Mouse (Mus musculus): ENCODE results near the gene D17H6S53E. TPM values are rescaled to one million over a fixed set of nuclear protein-coding genes. Genes with fewer than 3 reads are reported as not detected.

Gene D17H6S53E
- polyA plus RNA-seq, 1 experiment from 2014 or later, result 15.4 TPM

DNA sequence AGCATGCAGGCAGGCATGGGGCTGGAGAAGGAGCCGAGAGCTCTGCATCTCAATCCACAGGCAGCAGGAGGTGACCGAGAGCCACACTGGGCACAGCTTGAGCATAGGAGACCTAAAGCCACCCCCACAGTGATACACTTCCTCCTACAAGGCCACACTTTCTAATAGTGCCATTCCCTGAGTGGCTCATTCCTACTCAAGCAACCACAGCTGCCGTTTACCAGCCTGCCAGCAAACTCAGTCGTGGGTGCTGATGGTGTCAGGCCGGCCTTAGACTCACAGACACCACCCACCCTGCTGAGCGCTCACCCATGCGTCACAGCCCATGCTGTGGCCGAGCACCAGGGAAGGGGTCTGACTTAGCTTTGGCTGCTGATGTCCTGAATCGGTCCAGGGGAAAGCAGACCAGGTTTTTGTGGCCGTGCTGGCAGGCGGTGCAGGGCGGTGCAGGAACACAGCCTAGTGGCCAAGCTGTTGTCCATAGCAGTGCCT is 29.0 kb upstream of the D17H6S53E start:
- peaks cover 34% of the 10 kb centered on the region for H3K36me3 ChIP-seq (ENCODE audit: control insufficient read depth, insufficient read depth, low read length)
- H3K4me3 ChIP-seq (ENCODE audit: low read length), result no peak overlapping the region

GRCm38 (mm10) chr17:35100196-35100765 is 25.9 kb upstream of the D17H6S53E start:
- Histone ChIP-seq H3K9ac (ENCODE audit: low read depth, low read length) (no peak overlapping the region; the same call in 1 of the 2 replicates), H3K9me3 (ENCODE audit: control insufficient read depth, low read length) (no peaks in the 10 kb centered on the region), H3K27me3 (replicated peaks; ENCODE audit: control insufficient read depth, insufficient read depth, low read length) (no peaks in the 10 kb centered on the region), H3K4me1 (ENCODE audit: control insufficient read depth, insufficient read depth, low read length) (peaks cover 26% of the 10 kb centered on the region), H3K36me3 (ENCODE audit: control insufficient read depth, insufficient read depth, low read length) (peaks cover 29% of the 10 kb centered on the region), H3K27ac (ENCODE audit: low read length) (peak overlapping the region; percentile 43; the same call in 1 of the 2 replicates), H3K4me2 (ENCODE audit: low read depth, low read length) (no peak overlapping the region), H3K4me3 (ENCODE audit: low read length) (no peak overlapping the region)
- 51% methylated on average over 10 of the region's 10 CpGs for WGBS
- peak; percentile 67 for ATAC-seq

More for the DNA sequence above, 29.0 kb upstream of the D17H6S53E start:
- H3K9me3 ChIP-seq (ENCODE audit: control insufficient read depth, low read length), result no peaks in the 10 kb centered on the region
- H3K4me2 ChIP-seq (ENCODE audit: low read depth, low read length), result no peak overlapping the region
- 89% methylated on average over 12 of the region's 12 CpGs for WGBS
- no peaks in the 10 kb centered on the region for H3K27me3 ChIP-seq (replicated peaks; ENCODE audit: control insufficient read depth, insufficient read depth, low read length)
- no peak overlapping the region for H3K9ac ChIP-seq (ENCODE audit: low read depth, low read length)
- no peak for ATAC-seq
- H3K4me1 ChIP-seq (ENCODE audit: control insufficient read depth, insufficient read depth, low read length), result peaks cover 16% of the 10 kb centered on the region; the same call in 1 of the 2 replicates
- H3K27ac ChIP-seq (ENCODE audit: low read length), result no peak overlapping the region

DNA sequence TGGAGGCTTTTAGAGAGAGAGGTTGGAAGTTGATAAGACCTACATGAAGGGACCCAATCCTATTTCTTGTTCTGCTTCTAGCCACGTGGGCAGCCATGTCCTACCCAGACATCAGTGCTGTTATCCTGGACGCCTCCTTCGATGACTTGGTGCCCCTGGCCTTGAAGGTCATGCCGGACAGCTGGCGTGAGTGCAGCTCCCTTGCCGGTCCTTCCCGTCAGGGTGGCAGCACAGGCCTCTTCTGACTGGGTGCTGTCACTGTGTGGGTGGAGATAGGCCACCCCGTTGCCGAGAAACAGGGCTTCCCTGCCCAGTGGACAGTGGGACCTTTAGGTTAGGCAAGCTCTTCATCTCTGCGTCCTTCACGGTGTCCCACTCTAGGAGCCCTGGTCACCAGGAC is 25.0 kb upstream of the D17H6S53E start:
- peaks cover 28% of the 10 kb centered on the region for H3K4me1 ChIP-seq (ENCODE audit: control insufficient read depth, insufficient read depth, low read length)
- WGBS, result 89% methylated on average over 11 of the region's 11 CpGs
- ATAC-seq, result no peak
- H3K27ac ChIP-seq (ENCODE audit: low read length), result no peak overlapping the region
- H3K9ac ChIP-seq (ENCODE audit: low read depth, low read length), result no peak overlapping the region
- peaks cover 29% of the 10 kb centered on the region for H3K36me3 ChIP-seq (ENCODE audit: control insufficient read depth, insufficient read depth, low read length)
- no peaks in the 10 kb centered on the region for H3K9me3 ChIP-seq (ENCODE audit: control insufficient read depth, low read length)
- H3K4me3 ChIP-seq (ENCODE audit: low read length), result no peak overlapping the region
- H3K27me3 ChIP-seq (replicated peaks; ENCODE audit: control insufficient read depth, insufficient read depth, low read length), result no peaks in the 10 kb centered on the region
- no peak overlapping the region for H3K4me2 ChIP-seq (ENCODE audit: low read depth, low read length)

DNA sequence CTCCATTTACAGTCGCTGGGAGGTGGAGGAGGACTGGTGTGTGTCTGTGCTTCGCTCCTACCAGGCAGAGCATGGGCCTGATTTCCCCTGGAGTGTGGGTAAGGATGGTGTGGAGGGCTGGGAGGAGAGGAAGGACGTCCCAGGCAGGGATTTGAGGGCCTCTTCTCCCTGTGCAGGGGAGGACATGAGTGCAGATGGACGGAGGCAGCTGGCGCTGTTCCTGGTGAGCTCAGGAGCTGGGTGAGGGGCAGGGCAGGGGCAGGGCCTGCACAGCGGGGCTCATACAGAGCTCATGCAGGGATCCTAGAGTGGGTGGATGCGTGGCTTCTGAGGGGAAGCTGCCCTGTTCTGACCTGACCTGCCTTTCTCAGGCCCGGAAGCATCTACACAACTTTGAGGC is 23.9 kb upstream of the D17H6S53E start:
- no peak overlapping the region for H3K4me2 ChIP-seq (ENCODE audit: low read depth, low read length)
- H3K9ac ChIP-seq (ENCODE audit: low read depth, low read length), result no peak overlapping the region; the same call in 1 of the 2 replicates
- no peak for ATAC-seq
- H3K27me3 ChIP-seq (replicated peaks; ENCODE audit: control insufficient read depth, insufficient read depth, low read length), result no peaks in the 10 kb centered on the region
- WGBS, result 66% methylated on average over 8 of the region's 8 CpGs
- no peaks in the 10 kb centered on the region for H3K9me3 ChIP-seq (ENCODE audit: control insufficient read depth, low read length)
- H3K4me1 ChIP-seq (ENCODE audit: control insufficient read depth, insufficient read depth, low read length), result peaks cover 28% of the 10 kb centered on the region
- H3K36me3 ChIP-seq (ENCODE audit: control insufficient read depth, insufficient read depth, low read length), result peaks cover 18% of the 10 kb centered on the region
- peak overlapping the region; percentile 38; the same call in 1 of the 2 replicates for H3K27ac ChIP-seq (ENCODE audit: low read length)
- no peak overlapping the region for H3K4me3 ChIP-seq (ENCODE audit: low read length)

GRCm38 (mm10) chr17:35103221-35103690 is 22.9 kb upstream of the D17H6S53E start:
- no peaks in the 10 kb centered on the region for H3K9me3 ChIP-seq (ENCODE audit: control insufficient read depth, low read length)
- peaks cover 16% of the 10 kb centered on the region for H3K36me3 ChIP-seq (ENCODE audit: control insufficient read depth, insufficient read depth, low read length)
- ATAC-seq, result peak; percentile 77
- peaks cover 28% of the 10 kb centered on the region for H3K4me1 ChIP-seq (ENCODE audit: control insufficient read depth, insufficient read depth, low read length)
- 53% methylated on average over 6 of the region's 6 CpGs for WGBS
- H3K4me2 ChIP-seq (ENCODE audit: low read depth, low read length), result no peak overlapping the region
- H3K9ac ChIP-seq (ENCODE audit: low read depth, low read length), result peak overlapping the region; percentile 41
- H3K27me3 ChIP-seq (replicated peaks; ENCODE audit: control insufficient read depth, insufficient read depth, low read length), result no peaks in the 10 kb centered on the region
- H3K4me3 ChIP-seq (ENCODE audit: low read length), result no peak overlapping the region
- peak overlapping the region; percentile 85 for H3K27ac ChIP-seq (ENCODE audit: low read length)

- peaks cover 28% of the 10 kb centered on the region for H3K4me1 ChIP-seq (ENCODE audit: control insufficient read depth, insufficient read depth, low read length)
- peaks cover 16% of the 10 kb centered on the region for H3K36me3 ChIP-seq (ENCODE audit: control insufficient read depth, insufficient read depth, low read length)
- peak overlapping the region; percentile 85 for H3K27ac ChIP-seq (ENCODE audit: low read length)
Measured at GRCm38 (mm10) chr17:35104079-35104478, 22.1 kb upstream of the D17H6S53E start.

GRCm38 (mm10) chr17:35104754-35105153 is 21.4 kb upstream of the D17H6S53E start:
- peaks cover 16% of the 10 kb centered on the region for H3K36me3 ChIP-seq (ENCODE audit: control insufficient read depth, insufficient read depth, low read length)
- WGBS, result 75% methylated on average over 6 of the region's 6 CpGs
- no peak overlapping the region for H3K4me3 ChIP-seq (ENCODE audit: low read length)
- no peak overlapping the region for H3K27ac ChIP-seq (ENCODE audit: low read length)
- ATAC-seq, result no peak
- peaks cover 25% of the 10 kb centered on the region for H3K4me1 ChIP-seq (ENCODE audit: control insufficient read depth, insufficient read depth, low read length)
- H3K9me3 ChIP-seq (ENCODE audit: control insufficient read depth, low read length), result no peaks in the 10 kb centered on the region
- H3K27me3 ChIP-seq (replicated peaks; ENCODE audit: control insufficient read depth, insufficient read depth, low read length), result no peaks in the 10 kb centered on the region
- H3K4me2 ChIP-seq (ENCODE audit: low read depth, low read length), result no peak overlapping the region
- no peak overlapping the region for H3K9ac ChIP-seq (ENCODE audit: low read depth, low read length)

More at GRCm38 (mm10) chr17:35104079-35104478, 22.1 kb upstream of the D17H6S53E start:
- no peak overlapping the region for H3K4me3 ChIP-seq (ENCODE audit: low read length)
- no peaks in the 10 kb centered on the region for H3K9me3 ChIP-seq (ENCODE audit: control insufficient read depth, low read length)
- ATAC-seq, result no peak
- H3K9ac ChIP-seq (ENCODE audit: low read depth, low read length), result 0 out of 2 replicates have a peak overlapping the region, but pooled peaks have one; percentile 30
- no peak overlapping the region for H3K4me2 ChIP-seq (ENCODE audit: low read depth, low read length)
- H3K27me3 ChIP-seq (replicated peaks; ENCODE audit: control insufficient read depth, insufficient read depth, low read length), result no peaks in the 10 kb centered on the region
- 83% methylated on average over 7 of the region's 7 CpGs for WGBS

DNA sequence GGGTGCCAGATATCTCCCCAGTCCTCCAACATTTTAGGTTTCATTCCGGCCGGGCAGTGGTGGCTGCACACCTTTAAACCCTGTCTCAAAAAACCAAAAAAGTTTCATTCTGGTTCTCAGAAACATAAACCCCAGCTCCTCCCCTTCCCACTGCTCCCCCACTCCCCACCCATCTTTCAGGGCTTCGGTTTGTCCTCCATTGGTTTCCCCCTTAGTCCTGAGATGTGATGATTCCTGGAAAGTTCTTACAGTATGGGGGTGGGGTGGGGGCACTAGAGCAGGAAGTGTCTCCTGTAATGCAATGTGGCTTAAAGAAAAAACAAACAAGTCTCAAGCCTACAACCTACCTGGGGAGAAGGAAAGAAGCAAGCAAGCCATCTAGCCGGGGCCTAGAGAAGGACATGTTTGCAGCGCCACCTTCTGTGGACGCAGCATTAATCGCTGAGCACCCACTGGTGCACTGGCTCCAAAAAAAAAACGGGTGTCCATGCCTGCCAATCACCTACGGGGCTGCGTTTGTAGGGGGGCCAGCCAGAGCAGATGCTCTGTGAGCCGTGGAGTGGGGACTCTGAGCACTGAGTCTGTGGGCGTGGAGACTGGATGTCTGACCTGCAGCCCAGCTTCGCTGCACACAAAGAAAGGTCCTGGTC is 20.3 kb upstream of the D17H6S53E start:
- no peak overlapping the region for H3K4me3 ChIP-seq (ENCODE audit: low read length)
- no peaks in the 10 kb centered on the region for H3K27me3 ChIP-seq (replicated peaks; ENCODE audit: control insufficient read depth, insufficient read depth, low read length)
- H3K9ac ChIP-seq (ENCODE audit: low read depth, low read length), result peak overlapping the region; percentile 39
- 27% methylated on average over 13 of the region's 13 CpGs for WGBS
- H3K36me3 ChIP-seq (ENCODE audit: control insufficient read depth, insufficient read depth, low read length), result peaks cover 11% of the 10 kb centered on the region
- no peak overlapping the region for H3K4me2 ChIP-seq (ENCODE audit: low read depth, low read length)
- no peak overlapping the region for H3K27ac ChIP-seq (ENCODE audit: low read length)
- ATAC-seq, result no peak
- no peaks in the 10 kb centered on the region for H3K9me3 ChIP-seq (ENCODE audit: control insufficient read depth, low read length)
- H3K4me1 ChIP-seq (ENCODE audit: control insufficient read depth, insufficient read depth, low read length), result peaks cover 20% of the 10 kb centered on the region

- Histone ChIP-seq H3K4me3 (ENCODE audit: low read length) (no peak overlapping the region), H3K4me1 (ENCODE audit: control insufficient read depth, insufficient read depth, low read length) (peaks cover 19% of the 10 kb centered on the region), H3K36me3 (ENCODE audit: control insufficient read depth, insufficient read depth, low read length) (peaks cover 7% of the 10 kb centered on the region; the same call in 1 of the 2 replicates), H3K27me3 (replicated peaks; ENCODE audit: control insufficient read depth, insufficient read depth, low read length) (no peaks in the 10 kb centered on the region), H3K9me3 (ENCODE audit: control insufficient read depth, low read length) (no peaks in the 10 kb centered on the region), H3K27ac (ENCODE audit: low read length) (no peak overlapping the region), H3K4me2 (ENCODE audit: low read depth, low read length) (no peak overlapping the region), H3K9ac (ENCODE audit: low read depth, low read length) (no peak overlapping the region)
- no peak for ATAC-seq
- WGBS, result 63% methylated on average over 3 of the region's 3 CpGs
Measured at GRCm38 (mm10) chr17:35106522-35106921, 19.7 kb upstream of the D17H6S53E start.
